Mouse (Mus musculus): ENCODE results near the gene Btbd35f20. TPM values are rescaled to one million over a fixed set of nuclear protein-coding genes. Genes with fewer than 3 reads are reported as not detected.

Btbd35f20 gene
- polyA plus RNA-seq (2017; shearing (Covaris generic)) = not detected

GRCm38 (mm10) chrX:4291145-4291544 lies at the start of gene Btbd35f20:
Gene Btbd35f20 (minus strand): TSS chrX:4291245.

Other genes with a start within 250 kb of the Btbd35f20 start
- gene Btbd35f28, start 94.7 kb downstream of the Btbd35f20 start, polyA plus RNA-seq (2017; shearing (Covaris generic)) = not detected
- gene Btbd35f17, start 79.4 kb upstream of the Btbd35f20 start, polyA plus RNA-seq (2017; shearing (Covaris generic)) = not detected

All from activated CD4-positive, CD25-positive, alpha-beta regulatory T cell (primary cell).